Mouse (Mus musculus) testis, adult 2 months (tissue): ENCODE data around the gene Speg.

Experiments used
- CTCF ChIP-seq: fragments of 200-500 bp; IDR thresholded peaks from 2 replicates; pipeline ENCODE4 v1.5.1; 2012; ENCODE audit warnings: low read depth, mild to moderate bottlenecking, inconsistent platforms, low read length, moderate library complexity; ENCODE audit not compliant: control insufficient read depth, insufficient read depth, insufficient replicate concordance
- POLR2A ChIP-seq: fragments of 200-500 bp; IDR thresholded peaks from 2 replicates; pipeline ENCODE4 v1.6.1; 2012; ENCODE audit warnings: low read depth, mild to moderate bottlenecking, inconsistent platforms, low read length, moderate library complexity; ENCODE audit not compliant: control insufficient read depth

GRCm38 (mm10) chr1:75440661-75441060, 65.6 kb downstream of the Speg start:
- TF ChIP-seq POLR2A (no peak), CTCF (no peak)
